Mouse (Mus musculus) heart, postnatal 14 days (tissue): ENCODE measurements around the gene Dhx33. TPM values are rescaled to one million over a fixed set of nuclear protein-coding genes. Genes with fewer than 3 reads are reported as not detected.

Source experiments
- DNase-seq, 2 experiments: peaks; one replicate each; pipeline ENCODE4 v3.0.0; 2021 to 2022
- intact Hi-C: fragments of 180-260 bp; cut with DNase I; formaldehyde crosslinking; loops from one replicate; pipeline ENCODE4 v1.15.1; 2025
- long read RNA-seq, 2 experiments: library from polyadenylated mRNA; stranded (forward); transcript quantifications; one replicate each; pipeline ENCODE4 v2.0.0; 2021
- total RNA-seq, 2 experiments: library from RNA; stranded (reverse); gene quantifications; 2 replicates each; pipeline ENCODE4 v1.2.3; 2021

Dhx33 gene
- 10 to 100 TPM; 10.7 to 11.6 TPM for total RNA-seq
- long read RNA-seq, experiment 1, full-length matches to known transcripts = 6 of 9 reads
- long read RNA-seq, experiment 1, partial matches to known transcripts = 3 of 9 reads
- long read RNA-seq, experiment 1, other reads (novel, unspliced or antisense) = 0 of 9 reads
- long read RNA-seq, experiment 2, full-length matches to known transcripts = 4 of 7 reads
- long read RNA-seq, experiment 2, partial matches to known transcripts = 2 of 7 reads
- long read RNA-seq, experiment 2, other reads (novel, unspliced or antisense) = 1 of 7 reads

- intact Hi-C loops = no loop called here
- DNase-seq = peak; percentile 94 to 96
Observed at GRCm38 (mm10) chr11:71004316-71004773, at the start of gene Dhx33. Gene Dhx33, minus strand, starts transcription at chr11:71004437.

- intact Hi-C loops = loop anchor here (5.0 kb wide), 1 partner anchor 65 kb away; no protein-coding TSS in a partner anchor
- DNase-seq = no peak
Observed at GRCm38 (mm10) chr11:71052554-71052953, 48.3 kb upstream of the Dhx33 start.

- intact Hi-C loops = no loop called here
- DNase-seq = no peak
Observed at GRCm38 (mm10) chr11:71039526-71040298, 35.5 kb upstream of the Dhx33 start.

- peak in 1 of 2 experiments; percentile 4 for DNase-seq
- intact Hi-C loops = no loop called here
Observed at GRCm38 (mm10) chr11:71033163-71033761, 29.0 kb upstream of the Dhx33 start, which contains the start of gene 6330403K07Rik. Gene 6330403K07Rik, minus strand, starts transcription at chr11:71033513.

- intact Hi-C loops = no loop called here
- DNase-seq = no peak
Observed at GRCm38 (mm10) chr11:71032491-71033162, 28.4 kb upstream of the Dhx33 start.

GRCm38 (mm10) chr11:71032070-71032469 lies 27.8 kb upstream of the Dhx33 start:
- no peak for DNase-seq
- intact Hi-C loops = no loop called here

- DNase-seq = no peak
- intact Hi-C loops = no loop called here
Observed at GRCm38 (mm10) chr11:71029403-71030118, 25.3 kb upstream of the Dhx33 start.

GRCm38 (mm10) chr11:71028280-71028679 lies 24.0 kb upstream of the Dhx33 start:
- intact Hi-C loops = no loop called here
- DNase-seq = no peak

- intact Hi-C loops = no loop called here
- DNase-seq = peak; percentile 96 to 97
Observed at GRCm38 (mm10) chr11:71019201-71020068, 15.2 kb upstream of the Dhx33 start, which contains the start of the genes Mis12 and Derl2. Gene Mis12, plus strand, starts transcription at chr11:71019611. Gene Derl2, minus strand, starts transcription at chr11:71019841.

GRCm38 (mm10) chr11:71018416-71019200 lies 14.4 kb upstream of the Dhx33 start:
- DNase-seq = no peak
- intact Hi-C loops = no loop called here

- DNase-seq = no peak
- intact Hi-C loops = no loop called here
Observed at GRCm38 (mm10) chr11:71017051-71017450, 12.8 kb upstream of the Dhx33 start.

GRCm38 (mm10) chr11:71012743-71013142 lies 8.5 kb upstream of the Dhx33 start:
- DNase-seq = no peak
- intact Hi-C loops = no loop called here

GRCm38 (mm10) chr11:71008321-71008720 lies 4.1 kb upstream of the Dhx33 start:
- intact Hi-C loops = no loop called here
- DNase-seq = peak; percentile 23 to 25

GRCm38 (mm10) chr11:71007831-71008230 lies 3.6 kb upstream of the Dhx33 start:
- DNase-seq = no peak
- intact Hi-C loops = no loop called here

- no peak for DNase-seq
- intact Hi-C loops = no loop called here
Observed at GRCm38 (mm10) chr11:71007026-71007425, 2.8 kb upstream of the Dhx33 start.

- intact Hi-C loops = no loop called here
- no peak for DNase-seq
Observed at GRCm38 (mm10) chr11:71005046-71005445, 809 bp upstream of the Dhx33 start.

- DNase-seq = peak in 1 of 2 experiments; percentile 38
- intact Hi-C loops = loop anchor here (2.0 kb wide), 1 partner anchor 19 kb away; no protein-coding TSS in a partner anchor
Observed at GRCm38 (mm10) chr11:71003611-71004315, 474 bp downstream of the Dhx33 start.
